Mouse (Mus musculus) forebrain, embryonic 10.5 days (tissue): ENCODE data around the gene Cdc73. TPM values are rescaled to one million over a fixed set of nuclear protein-coding genes. Genes with fewer than 3 reads are reported as not detected.

ENCODE experiments used
- DNase-seq: peaks from one replicate; pipeline ENCODE4 v3.0.0-alpha.2; 2017; ENCODE audit warnings: low spot score; ENCODE audit errors: extremely low spot score
- H3K27ac ChIP-seq: fragments of 300-500 bp; sonication (generic); 2 replicates; pipeline ENCODE4 v1.5.1; 2016; ENCODE audit warnings: mild to moderate bottlenecking
- H3K27me3 ChIP-seq: fragments of 300-500 bp; sonication (generic); 2 replicates; pipeline ENCODE4 v1.6.1; 2016; ENCODE audit warnings: mild to moderate bottlenecking; ENCODE audit not compliant: poor library complexity, severe bottlenecking
- H3K36me3 ChIP-seq: fragments of 300-500 bp; sonication (generic); replicated peaks from 2 replicates; pipeline ENCODE4 v1.6.1; 2016; ENCODE audit warnings: mild to moderate bottlenecking, moderate library complexity
- H3K4me1 ChIP-seq: fragments of 300-500 bp; sonication (generic); 2 replicates; pipeline ENCODE4 v1.6.1; 2016
- H3K4me3 ChIP-seq: fragments of 300-500 bp; sonication (generic); 2 replicates; pipeline ENCODE4 v1.5.1; 2016; ENCODE audit warnings: mild to moderate bottlenecking, moderate library complexity
- H3K9me3 ChIP-seq: fragments of 300-500 bp; sonication (generic); 2 replicates; pipeline ENCODE4 v1.6.1; 2016; ENCODE audit warnings: mild to moderate bottlenecking, moderate library complexity
- WGBS: fragments of 180-500 bp; shearing (Covaris S2); methylation state at CpG from one replicate; pipeline ENCODE4 v1.1.7; 2016; 5-methylcytosine and 5-hydroxymethylcytosine counted together
- polyA plus RNA-seq: library from polyadenylated mRNA; unstranded; fragments of >200 nt; fragmentation: Nextera tagmentation; extraction: Ambion mirVana; gene quantifications from 2 replicates; pipeline ENCODE4 v1.2.1, GENCODE M21; 2016

Gene Cdc73
- polyA plus RNA-seq, 1 experiment from 2014 or later: 33.8 TPM

GRCm38 (mm10) chr1:143650317-143650716, 52.4 kb downstream of the Cdc73 start:
- H3K4me1 ChIP-seq: no peaks in the 10 kb centered on the region
- no peaks in the 10 kb centered on the region for H3K27me3 ChIP-seq
- no peak overlapping the region for H3K27ac ChIP-seq
- WGBS: 99% methylated on average over 2 of the region's 2 CpGs
- no peak overlapping the region for H3K4me3 ChIP-seq
- no peaks in the 10 kb centered on the region for H3K9me3 ChIP-seq
- no peak for DNase-seq
- H3K36me3 ChIP-seq: peaks cover 22% of the 10 kb centered on the region

DNA sequence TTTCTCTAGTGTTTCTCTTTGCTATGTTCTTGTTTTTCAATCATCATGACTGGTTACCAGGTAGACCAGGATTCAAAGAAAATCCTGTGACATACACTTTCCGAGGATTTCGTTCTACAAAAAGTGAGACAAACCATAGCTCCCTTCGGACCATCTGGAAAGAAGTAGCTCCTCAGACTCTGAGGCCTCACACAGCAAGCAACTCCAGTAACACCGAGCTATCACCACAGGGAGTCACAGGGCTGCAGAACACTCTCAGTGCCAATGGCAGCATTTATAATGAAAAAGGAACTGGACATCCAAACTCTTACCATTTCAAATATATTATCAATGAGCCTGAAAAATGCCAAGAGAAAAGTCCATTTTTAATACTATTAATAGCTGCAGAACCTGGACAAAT, 56.5 kb downstream of the Cdc73 start:
- H3K9me3 ChIP-seq: no peaks in the 10 kb centered on the region
- WGBS: 87% methylated on average over 4 of the region's 4 CpGs
- H3K4me1 ChIP-seq: peaks cover under 1% of the 10 kb centered on the region; the same call in 1 of the 2 replicates
- no peak for DNase-seq
- H3K4me3 ChIP-seq: no peak overlapping the region
- H3K27ac ChIP-seq: no peak overlapping the region
- H3K36me3 ChIP-seq: peaks cover 13% of the 10 kb centered on the region
- no peaks in the 10 kb centered on the region for H3K27me3 ChIP-seq

GRCm38 (mm10) chr1:143645386-143645785, 57.3 kb downstream of the Cdc73 start:
- WGBS: 85% methylated on average over 4 of the region's 4 CpGs
- H3K9me3 ChIP-seq: no peaks in the 10 kb centered on the region
- no peak overlapping the region for H3K4me3 ChIP-seq
- no peak overlapping the region for H3K27ac ChIP-seq
- peaks cover 10% of the 10 kb centered on the region for H3K36me3 ChIP-seq
- no peaks in the 10 kb centered on the region for H3K27me3 ChIP-seq
- DNase-seq: no peak
- H3K4me1 ChIP-seq: peaks cover 9% of the 10 kb centered on the region

DNA sequence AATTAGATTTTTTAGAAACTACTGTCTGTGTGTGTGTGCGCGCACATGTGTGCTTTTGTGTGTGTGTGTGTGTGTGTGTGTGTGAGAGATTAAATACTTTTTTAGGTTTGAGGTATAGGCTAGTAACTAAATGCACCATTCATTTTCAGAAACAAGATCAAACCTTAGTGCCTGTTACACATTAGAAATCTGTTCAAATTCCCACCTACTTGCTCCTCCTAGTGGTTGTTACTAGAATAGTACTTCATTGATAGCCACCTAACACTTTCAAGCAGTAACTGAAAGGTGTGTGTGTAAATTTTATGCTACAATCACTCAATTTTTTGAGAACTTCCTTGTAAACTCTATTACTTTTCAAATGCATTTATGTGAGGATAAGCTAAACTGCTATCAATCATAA, 58.5 kb downstream of the Cdc73 start:
- H3K27ac ChIP-seq: no peak overlapping the region
- no peak for DNase-seq
- no peak overlapping the region for H3K4me3 ChIP-seq
- H3K4me1 ChIP-seq: peaks cover 9% of the 10 kb centered on the region
- WGBS: 99% methylated on average over 2 of the region's 2 CpGs
- no peaks in the 10 kb centered on the region for H3K9me3 ChIP-seq
- no peaks in the 10 kb centered on the region for H3K27me3 ChIP-seq
- peaks cover 4% of the 10 kb centered on the region; the same call in 1 of the 2 replicates for H3K36me3 ChIP-seq

- no peaks in the 10 kb centered on the region for H3K9me3 ChIP-seq
- no peaks in the 10 kb centered on the region for H3K27me3 ChIP-seq
- H3K4me1 ChIP-seq: peaks cover 9% of the 10 kb centered on the region
- peak within 1 kb of the TSS; percentile 65; the same call in 1 of the 2 replicates for H3K27ac ChIP-seq
- H3K36me3 ChIP-seq: no peaks in the 10 kb centered on the region
- 82% methylated on average over 15 of the region's 15 CpGs for WGBS
- peak within 1 kb of the TSS; percentile 6; the same call in 1 of the 2 replicates for H3K4me3 ChIP-seq
- no peak for DNase-seq
These were observed 61.9 kb downstream of the Cdc73 start, which contains the start of gene B3galt2 for GRCm38 (mm10) chr1:143640650-143641407. Gene B3galt2 (plus strand): TSS chr1:143640664.

- Histone ChIP-seq H3K27ac (no peak overlapping the region), H3K36me3 (no peaks in the 10 kb centered on the region), H3K4me1 (no peaks in the 10 kb centered on the region), H3K9me3 (no peaks in the 10 kb centered on the region), H3K4me3 (no peak overlapping the region), H3K27me3 (no peaks in the 10 kb centered on the region)
- no peak for DNase-seq
- WGBS: 88% methylated on average over 2 of the region's 2 CpGs
These were observed 69.7 kb downstream of the Cdc73 start for GRCm38 (mm10) chr1:143632854-143633587.

GRCm38 (mm10) chr1:143632361-143632760, 70.3 kb downstream of the Cdc73 start:
- DNase-seq: no peak
- H3K4me1 ChIP-seq: no peaks in the 10 kb centered on the region
- no peaks in the 10 kb centered on the region for H3K27me3 ChIP-seq
- no peak overlapping the region for H3K27ac ChIP-seq
- no peak overlapping the region for H3K4me3 ChIP-seq
- WGBS: 87% methylated on average over 1 of the region's 1 CpGs
- no peaks in the 10 kb centered on the region for H3K9me3 ChIP-seq
- peaks cover under 1% of the 10 kb centered on the region for H3K36me3 ChIP-seq

GRCm38 (mm10) chr1:143631337-143631736, 71.4 kb downstream of the Cdc73 start:
- H3K27me3 ChIP-seq: no peaks in the 10 kb centered on the region
- H3K27ac ChIP-seq: no peak overlapping the region
- no peaks in the 10 kb centered on the region for H3K4me1 ChIP-seq
- H3K4me3 ChIP-seq: no peak overlapping the region
- H3K9me3 ChIP-seq: no peaks in the 10 kb centered on the region
- WGBS: 83% methylated on average over 7 of the region's 7 CpGs
- no peak for DNase-seq
- peaks cover 10% of the 10 kb centered on the region for H3K36me3 ChIP-seq

DNA sequence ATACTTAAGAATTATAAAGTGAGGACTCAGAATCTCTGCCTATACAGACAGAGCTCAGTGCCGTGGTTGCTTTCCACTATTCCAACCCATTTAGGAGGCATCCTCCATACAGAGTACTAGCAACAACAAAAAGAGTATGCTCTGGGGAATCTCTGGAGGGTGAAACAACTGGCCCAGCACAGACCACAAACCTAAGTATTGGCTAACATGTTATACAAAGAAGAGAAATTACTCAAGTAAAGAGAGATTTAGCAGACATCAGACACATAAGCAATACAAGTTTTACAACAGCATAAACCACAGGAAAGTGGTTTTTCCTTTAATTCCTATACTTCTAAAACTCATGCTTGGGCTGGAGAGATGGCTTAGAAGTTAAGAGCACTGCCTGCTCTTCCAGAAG, 80.1 kb downstream of the Cdc73 start:
- no peak for DNase-seq
- no peaks in the 10 kb centered on the region for H3K27me3 ChIP-seq
- no peak overlapping the region for H3K4me3 ChIP-seq
- peaks cover 58% of the 10 kb centered on the region for H3K36me3 ChIP-seq
- no peak overlapping the region for H3K27ac ChIP-seq
- WGBS: 95% methylated on average over 1 of the region's 1 CpGs
- no peaks in the 10 kb centered on the region for H3K9me3 ChIP-seq
- no peaks in the 10 kb centered on the region for H3K4me1 ChIP-seq

GRCm38 (mm10) chr1:143621930-143622329, 80.8 kb downstream of the Cdc73 start:
- no peak for DNase-seq
- no peak overlapping the region for H3K27ac ChIP-seq
- no peaks in the 10 kb centered on the region for H3K9me3 ChIP-seq
- peaks cover 60% of the 10 kb centered on the region for H3K36me3 ChIP-seq
- H3K27me3 ChIP-seq: no peaks in the 10 kb centered on the region
- no peak overlapping the region for H3K4me3 ChIP-seq
- no peaks in the 10 kb centered on the region for H3K4me1 ChIP-seq

DNA sequence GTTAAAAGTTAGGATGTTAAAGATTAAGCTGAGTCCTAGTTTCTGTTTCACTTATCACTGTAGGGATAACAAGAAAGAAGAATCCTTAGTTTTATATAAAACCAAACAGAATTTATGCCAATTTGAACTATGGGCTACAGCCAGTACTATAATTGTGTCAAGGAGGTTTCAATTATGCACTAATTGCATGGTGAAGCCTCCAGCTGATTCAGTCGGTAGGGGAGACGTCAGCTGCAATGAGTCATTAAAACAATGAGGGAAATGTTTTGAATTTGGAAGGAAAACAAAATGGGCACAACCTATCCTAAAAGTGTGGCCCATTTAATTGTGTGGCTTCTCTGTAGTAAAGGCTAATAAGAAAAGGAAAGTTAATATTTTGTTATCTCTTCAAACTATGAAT, 82.9 kb downstream of the Cdc73 start:
- 49% methylated on average over 2 of the region's 2 CpGs for WGBS
- Histone ChIP-seq H3K36me3 (peaks cover 57% of the 10 kb centered on the region), H3K4me1 (no peaks in the 10 kb centered on the region), H3K27me3 (no peaks in the 10 kb centered on the region), H3K9me3 (no peaks in the 10 kb centered on the region), H3K4me3 (no peak overlapping the region), H3K27ac (no peak overlapping the region)
- DNase-seq: no peak

DNA sequence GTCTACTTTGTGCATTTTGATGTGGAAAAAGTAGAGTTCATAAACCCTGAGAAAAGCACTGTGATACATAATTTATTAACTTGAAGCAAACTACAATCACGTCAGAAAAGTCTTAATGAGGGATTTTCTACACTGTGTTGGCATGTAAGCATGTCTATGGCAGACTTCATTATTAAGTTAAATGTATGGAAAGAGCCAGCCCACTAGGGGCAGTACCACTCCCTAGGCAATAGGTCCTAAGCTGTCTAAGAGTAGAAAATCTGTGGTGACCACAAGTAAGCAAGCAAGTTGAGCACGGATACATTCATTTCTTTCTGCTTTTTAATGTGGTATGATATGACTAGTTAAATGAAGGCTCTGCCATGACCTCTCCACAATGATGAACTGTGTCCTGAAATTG, 89.8 kb downstream of the Cdc73 start:
- H3K27me3 ChIP-seq: no peaks in the 10 kb centered on the region
- DNase-seq: no peak
- no peak overlapping the region for H3K27ac ChIP-seq
- H3K36me3 ChIP-seq: peaks cover 70% of the 10 kb centered on the region
- WGBS: 96% methylated on average over 2 of the region's 2 CpGs
- no peaks in the 10 kb centered on the region for H3K9me3 ChIP-seq
- H3K4me1 ChIP-seq: no peaks in the 10 kb centered on the region
- no peak overlapping the region for H3K4me3 ChIP-seq

GRCm38 (mm10) chr1:143608911-143609310, 93.8 kb downstream of the Cdc73 start:
- Histone ChIP-seq H3K27me3 (no peaks in the 10 kb centered on the region), H3K4me3 (no peak overlapping the region), H3K27ac (no peak overlapping the region), H3K9me3 (no peaks in the 10 kb centered on the region), H3K4me1 (no peaks in the 10 kb centered on the region), H3K36me3 (peaks cover 40% of the 10 kb centered on the region)
- no peak for DNase-seq
- WGBS: 89% methylated on average over 2 of the region's 2 CpGs
